Mouse (Mus musculus) ovary, postnatal 10 days (tissue): ENCODE data around the gene D130043K22Rik.

Experiments
- DNase-seq: peaks from one replicate; pipeline ENCODE4 v3.0.0; 2022; ENCODE audit warnings: low spot score

The D130043K22Rik gene

DNA sequence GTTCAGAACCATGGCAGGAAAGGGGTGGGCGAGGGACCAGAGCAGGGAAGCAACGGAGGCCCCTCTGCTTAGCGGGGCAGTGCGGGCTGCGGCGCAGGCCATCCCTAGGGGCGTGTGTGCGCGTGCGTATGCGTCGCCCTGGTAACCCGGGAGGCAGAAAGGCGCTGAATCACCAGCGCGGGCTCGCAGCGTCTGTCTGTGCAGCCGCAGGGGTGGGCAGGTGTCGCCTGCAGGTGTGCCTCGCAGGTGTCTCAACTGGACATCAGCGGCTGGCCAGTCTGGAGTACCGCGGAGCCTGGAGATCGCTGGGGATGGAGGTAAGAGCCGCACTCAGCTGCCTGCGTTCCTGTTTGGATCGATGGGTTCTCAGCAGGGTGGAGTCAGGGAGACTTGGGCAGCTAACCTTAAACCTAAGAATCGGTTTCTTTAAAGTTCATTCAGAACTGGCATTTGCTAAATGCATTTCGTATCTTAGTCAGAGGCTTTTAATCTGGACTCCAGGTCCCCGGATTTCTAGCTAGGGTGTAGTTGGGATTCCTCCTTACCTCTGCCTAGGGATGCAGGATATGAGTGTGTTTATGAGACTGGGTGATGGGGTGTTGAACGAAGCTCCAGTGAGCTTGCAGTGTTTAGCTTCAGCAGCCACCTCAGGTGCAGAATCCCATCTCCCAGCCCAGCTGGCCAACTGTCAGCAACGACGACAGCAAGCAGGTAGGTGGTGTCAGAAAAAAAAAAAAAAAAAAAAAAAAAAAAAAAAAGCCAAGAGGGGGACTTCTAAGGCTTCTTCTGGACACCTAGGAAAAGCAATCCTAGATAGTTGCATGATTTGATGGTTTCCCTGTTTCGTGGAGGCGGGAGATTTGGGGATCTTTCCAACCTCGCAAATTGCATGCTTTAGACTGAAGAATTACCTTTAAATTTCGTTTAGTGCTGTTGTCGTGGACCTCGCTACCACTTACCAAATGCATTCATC is at the start of gene D130043K22Rik:
D130043K22Rik (plus strand) TSS at position 153 of the 973 bp plus-strand sequence.
- no peak for DNase-seq

DNA sequence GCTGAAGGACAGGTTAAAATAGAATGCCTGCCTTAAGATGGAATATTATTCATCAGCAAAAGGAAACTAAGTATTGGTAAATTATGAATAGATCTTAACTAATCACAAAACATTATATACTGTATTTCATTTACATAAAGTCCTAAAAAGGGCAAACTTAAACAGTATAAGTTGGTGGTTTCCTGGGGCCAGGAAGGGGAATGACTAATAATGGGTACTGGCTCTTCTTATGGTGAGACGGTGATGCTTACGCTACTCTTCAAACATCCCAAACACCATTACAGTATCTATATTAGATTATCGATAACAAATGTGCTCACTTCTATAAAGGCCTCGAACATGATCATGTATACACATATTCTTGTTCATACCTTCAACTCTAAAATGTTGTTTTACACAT is 46.2 kb upstream of the D130043K22Rik start:
- no peak for DNase-seq

DNA sequence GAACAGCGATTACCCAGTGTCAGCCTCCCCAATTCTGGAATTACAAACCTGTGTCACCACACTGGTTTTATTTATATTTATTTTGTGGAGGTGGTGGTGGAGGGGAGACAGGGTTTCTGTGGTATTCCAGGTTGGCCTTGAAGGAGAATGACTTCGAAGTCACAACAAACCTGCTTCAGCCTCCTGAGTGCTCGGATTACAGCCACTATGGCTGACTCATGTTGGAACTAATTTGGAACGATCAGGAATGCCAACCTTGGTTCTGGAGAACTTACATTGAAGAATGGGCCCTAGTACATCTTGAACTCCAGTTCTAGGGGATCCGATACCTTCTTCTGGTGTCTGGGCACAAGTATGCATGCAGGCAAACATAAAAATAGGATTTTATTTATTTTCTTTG is 45.6 kb upstream of the D130043K22Rik start:
- no peak for DNase-seq

DNA sequence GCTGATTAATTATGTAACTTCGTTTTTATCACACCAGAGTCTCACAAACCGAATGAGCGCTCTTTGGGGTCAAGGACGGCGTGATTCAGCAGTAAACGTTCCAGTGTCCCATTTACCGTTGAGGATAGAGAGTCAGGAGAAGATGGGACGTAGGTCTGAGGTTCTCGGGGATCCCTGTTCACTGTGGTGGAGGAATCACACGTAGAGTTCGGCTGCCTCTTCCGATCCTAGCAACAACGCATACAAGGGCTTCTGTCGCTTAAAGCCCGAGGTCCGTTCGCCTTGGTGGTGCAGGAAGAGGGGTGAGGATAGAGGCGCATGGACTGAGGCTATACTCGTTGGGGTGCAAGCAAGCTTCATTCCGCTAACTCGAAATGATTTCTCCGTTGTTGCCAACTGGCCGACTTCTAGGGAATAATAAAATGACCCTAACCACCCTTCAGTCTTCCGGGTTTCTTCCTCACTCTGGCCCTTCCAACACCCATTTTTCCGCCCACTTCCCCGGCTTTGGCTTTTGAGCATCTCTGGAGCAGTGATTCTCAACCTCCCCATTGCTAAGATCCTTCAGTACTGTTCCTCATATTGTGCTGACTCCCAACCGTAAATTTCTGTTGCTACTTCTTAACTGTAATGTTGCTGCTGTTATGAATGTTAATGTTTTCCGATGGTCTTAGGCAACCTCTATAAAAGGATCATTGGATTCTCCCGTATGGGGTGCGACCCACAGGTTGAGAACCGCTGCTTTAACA is 44.8 kb upstream of the D130043K22Rik start:
- peak; percentile 23 for DNase-seq

DNA sequence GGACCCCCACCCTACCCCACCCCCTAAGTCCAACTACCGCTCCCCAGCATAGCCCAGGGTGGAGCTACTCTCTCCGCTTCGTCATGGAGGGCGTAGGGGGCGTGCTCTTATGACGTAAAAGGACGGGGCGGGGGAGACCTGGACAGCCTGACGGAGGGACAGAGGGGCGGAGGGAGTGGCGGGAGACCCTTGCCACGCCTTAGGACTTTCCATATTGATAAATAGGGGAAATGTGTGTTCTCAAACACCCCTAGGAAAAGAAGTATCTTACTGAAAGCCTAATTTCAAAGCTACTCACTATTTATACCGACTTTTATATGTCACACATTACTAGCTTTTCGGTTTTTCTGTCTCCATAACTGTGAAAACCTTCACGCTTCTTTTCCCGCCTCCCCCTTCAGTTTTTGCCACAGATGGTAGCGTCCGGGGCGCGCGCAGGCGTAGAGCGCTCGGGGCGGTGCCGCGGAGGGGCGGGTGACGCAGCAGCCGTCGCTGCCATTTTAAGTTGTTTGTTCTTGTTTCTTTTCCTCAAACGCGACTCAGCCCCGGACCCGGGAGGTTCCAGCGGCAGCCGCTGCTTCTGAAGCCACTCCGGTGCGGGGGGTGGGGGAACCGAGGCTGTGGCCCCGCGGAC is 44.1 kb upstream of the D130043K22Rik start:
- DNase-seq: peak; percentile 97

DNA sequence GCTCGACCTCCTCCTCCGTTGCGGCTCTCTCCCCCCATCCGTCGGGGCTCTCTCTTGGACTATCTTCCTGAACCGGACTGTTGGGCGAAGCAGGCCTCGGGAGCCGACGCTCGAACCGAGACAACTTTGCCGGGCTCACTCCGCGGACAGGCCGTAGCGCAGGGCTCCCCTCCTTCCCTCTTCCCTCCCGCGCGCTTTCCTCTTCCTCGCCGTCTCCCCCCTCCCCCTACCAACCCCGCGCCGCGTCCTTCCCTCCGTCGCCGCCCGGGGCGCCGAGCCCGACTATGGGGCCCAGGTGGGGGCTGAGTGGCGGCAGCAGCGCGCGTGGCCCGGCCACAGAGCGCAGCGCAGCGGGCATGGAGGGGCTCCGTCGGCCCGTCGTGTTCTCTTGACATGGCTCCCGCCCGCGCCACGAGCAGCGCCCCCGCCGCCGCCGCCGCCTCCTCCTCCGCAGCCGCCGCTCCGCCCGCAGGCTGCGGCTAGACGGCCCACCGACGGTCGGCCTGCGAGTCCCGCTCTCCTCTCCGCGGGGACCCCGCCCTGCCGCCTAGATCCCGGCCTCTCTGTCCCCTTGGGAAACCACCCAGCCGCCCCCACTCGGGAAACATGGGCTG is 43.5 kb upstream of the D130043K22Rik start, which contains the start of gene BC005537:
BC005537 (plus strand) TSS at position 350 of the 614 bp plus-strand sequence.
- peak; percentile 26 for DNase-seq

DNA sequence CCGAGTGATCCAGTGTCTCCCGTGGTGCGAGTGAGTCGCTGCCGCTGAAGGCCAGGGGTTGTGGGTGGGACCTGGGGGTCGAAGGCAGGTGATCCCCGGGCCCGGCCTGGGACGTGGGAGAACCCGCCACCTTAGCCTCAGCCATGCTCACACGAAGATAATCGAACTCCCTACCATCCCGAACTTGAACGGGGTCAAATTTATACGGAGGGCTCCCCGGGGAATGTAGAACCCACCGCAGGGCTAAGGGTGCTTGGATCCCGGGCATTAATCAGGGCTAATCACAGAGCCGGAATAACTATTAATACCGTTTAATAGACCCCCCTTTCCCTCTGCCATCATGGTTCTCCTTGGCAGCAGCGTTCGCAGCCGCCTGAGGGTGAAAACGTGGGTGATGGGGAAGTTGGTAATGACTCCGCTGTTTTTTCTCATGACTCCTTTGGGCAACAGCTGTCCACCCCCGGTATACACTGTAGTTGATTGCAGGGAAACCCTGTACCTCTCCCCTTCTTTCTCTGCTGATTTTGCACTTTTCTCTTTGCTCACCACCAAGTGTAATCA is 42.7 kb upstream of the D130043K22Rik start:
- DNase-seq: peak; percentile 8

DNA sequence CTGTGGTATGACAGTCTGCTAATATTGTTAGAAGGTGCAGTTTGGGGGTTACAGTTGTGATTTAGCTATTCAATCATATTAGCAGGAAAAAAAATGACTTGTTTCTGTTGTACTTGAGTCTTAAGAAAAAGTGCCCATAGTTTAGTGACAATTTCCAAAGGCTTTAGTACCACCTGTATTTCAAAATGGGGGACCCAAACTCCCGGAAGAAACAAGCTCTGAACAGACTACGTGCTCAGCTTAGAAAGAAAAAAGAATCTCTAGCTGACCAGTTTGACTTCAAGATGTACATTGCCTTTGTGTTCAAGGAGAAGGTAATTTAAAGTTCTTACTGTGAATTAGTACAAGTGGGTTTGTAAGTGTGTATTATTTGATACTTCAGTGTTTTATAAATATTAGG is 41.7 kb upstream of the D130043K22Rik start:
- no peak for DNase-seq

DNA sequence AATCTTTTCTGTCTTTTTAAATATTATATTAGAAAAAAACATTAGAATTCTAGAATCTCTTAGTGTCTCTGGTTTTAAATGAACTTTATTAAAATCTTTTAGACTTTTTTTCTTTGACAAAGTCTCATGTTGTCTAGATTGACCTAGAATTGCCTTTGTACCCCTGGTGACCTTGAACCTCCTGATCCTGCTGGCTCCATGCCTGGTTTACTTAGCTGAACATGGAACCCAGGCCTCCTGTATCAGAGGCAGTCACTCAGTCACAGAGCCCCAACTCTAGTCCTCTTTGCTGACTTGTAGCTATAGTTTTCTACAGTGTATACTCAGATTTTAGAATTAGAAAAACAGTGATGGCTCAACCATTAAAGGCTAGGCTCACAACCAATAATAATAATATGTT is 38.9 kb upstream of the D130043K22Rik start:
- DNase-seq: no peak

DNA sequence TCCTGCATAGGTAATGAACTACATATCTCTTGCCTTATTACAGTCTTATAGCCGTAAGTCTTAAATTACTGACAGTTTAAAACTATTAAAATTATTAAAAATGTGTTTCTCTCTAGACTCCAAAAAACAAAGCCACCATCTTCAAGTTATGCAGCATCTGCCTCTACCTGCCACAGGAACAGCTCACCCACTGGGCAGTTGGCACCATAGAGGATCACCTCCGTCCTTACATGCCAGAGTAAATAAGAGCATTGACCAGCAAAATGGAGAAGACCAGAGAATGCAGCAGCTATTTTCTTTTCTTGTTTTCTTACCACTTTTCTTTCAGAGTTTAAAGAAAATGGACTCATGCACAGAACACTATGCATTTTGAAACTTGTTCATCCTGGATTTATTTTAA is 32.4 kb upstream of the D130043K22Rik start:
- no peak for DNase-seq

DNA sequence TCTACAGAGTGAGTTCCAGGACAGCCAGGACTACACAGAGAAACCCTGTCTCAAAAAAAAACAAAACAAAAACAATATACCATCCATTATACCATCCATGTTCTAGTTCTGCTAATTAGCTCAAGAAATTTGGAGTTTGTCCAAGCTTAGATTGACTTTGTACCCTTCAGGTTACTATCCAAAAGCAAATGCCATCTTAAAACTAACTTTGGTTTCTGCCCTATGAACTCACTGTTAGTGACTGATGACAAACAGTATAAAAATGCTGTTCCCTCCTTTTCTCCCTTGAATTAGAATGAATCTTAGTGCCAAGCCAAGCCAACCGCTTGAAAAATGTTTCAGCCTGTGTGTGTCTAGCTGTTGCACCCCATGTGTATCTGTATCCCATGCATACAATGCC is 30.3 kb upstream of the D130043K22Rik start:
- no peak for DNase-seq

DNA sequence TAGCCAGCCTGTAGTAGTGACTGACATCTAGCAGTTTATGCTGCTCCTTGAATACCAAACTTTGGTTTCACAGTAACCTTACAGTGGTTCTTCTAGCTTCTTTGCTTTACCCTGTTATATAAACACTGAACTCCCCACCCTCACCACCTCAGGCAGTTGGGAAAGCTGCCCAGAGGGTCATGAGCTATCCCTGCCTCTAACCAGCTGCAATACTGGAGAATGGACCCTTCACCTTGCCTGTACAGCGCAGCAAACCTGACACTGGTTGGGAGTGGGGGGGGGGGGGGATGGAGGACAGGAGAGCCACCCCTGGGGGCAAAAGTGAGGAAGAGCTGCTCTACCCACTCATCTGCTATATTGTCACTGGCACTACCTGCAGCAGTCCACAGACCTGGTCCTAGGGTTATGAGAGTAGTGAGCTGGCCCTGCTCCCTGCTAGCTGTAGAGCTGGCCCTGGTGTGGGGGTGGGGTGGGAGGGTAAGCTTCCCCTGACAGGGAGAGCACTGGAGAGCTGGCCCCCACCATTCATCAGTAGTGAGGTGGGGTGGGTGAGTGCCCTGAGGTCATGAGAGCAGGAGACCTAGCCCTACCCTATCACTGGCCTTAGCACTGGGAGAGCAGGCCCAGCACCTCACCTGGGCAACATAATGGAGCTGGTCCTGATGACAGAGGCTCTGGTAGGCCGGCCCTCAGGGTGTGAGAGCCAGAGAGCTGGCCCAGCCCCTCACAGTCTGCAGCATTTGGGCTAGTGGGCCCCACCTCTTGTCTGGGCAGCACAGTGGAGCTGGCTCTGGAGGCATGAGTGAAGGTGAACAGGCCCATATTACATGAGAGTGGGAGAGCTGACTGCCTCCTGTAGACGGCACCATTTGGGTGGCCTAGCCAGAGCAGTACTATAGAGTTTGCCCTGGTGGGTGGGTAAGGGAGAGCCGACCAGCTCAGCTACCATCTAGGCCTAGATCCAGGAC is 28.5 kb upstream of the D130043K22Rik start:
- DNase-seq: no peak

DNA sequence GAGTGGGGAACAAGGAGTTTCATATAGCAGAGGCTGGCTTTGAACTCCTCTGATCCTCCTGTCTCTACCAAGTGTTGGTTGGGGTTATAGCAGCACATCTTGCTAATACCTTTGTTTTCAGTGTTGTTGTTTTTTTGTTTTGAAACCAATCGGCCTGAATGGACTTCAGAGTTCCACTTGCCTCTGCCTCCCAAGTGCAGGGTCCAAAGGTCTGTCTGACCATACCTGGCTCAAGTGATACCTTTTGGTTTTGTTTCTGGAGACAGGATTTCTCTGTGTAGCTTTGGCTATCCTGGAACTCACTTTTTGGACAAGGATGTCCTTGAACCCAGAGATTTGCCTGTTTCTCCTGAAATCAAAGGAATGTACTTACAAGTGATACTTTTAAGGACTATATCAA is 25.0 kb upstream of the D130043K22Rik start:
- no peak for DNase-seq

DNA sequence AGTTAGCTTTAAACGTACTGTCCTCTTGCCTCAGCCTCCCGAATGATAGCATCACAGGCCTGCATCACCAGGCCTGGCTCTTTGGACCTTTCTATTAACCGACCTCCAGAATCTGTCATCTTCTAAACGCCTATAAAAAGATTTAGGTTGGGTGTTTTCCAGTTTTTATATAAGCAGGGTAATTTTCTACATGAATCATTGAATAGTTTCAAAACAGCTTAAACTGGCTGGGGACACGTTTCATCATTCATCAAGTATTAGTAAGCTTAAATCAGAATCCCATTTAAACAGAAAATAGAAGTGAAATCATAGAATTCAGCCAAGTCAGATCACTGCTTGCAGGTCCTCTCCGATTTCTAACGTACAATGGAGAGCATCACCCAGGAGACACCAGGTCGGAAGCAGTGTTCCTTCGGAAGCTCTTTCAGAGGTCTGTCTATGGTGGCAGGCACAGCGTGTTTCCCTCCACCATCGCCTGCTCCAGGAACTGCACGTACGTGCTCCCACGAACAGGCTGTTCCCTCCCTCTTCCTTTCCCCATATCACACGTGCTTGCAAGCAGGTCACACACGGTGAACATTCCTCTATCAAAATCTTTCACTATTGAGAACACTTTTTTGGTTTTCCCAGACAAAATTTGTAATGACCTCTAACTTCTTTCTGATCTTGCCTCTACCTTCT is 22.1 kb upstream of the D130043K22Rik start:
- no peak for DNase-seq

DNA sequence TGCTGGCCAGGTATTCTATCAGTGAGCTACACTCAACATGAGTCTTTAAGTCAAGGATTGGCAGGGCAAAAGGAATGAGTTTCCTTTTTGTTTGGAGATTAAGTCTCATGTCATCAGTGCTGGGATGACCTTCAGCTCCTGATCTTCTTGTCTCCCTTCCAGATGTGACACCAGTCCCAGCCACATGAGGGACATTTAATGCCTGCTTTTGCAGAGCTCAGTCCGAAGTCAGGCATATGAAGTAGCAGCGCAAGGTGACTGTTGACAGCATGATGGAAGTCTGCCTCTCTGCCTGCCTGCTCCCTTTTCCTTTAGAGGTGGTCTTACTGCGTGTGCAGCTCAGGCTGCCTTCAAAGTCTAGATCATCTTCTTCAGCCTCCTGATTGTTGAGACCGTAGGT is 20.3 kb upstream of the D130043K22Rik start:
- DNase-seq: no peak

DNA sequence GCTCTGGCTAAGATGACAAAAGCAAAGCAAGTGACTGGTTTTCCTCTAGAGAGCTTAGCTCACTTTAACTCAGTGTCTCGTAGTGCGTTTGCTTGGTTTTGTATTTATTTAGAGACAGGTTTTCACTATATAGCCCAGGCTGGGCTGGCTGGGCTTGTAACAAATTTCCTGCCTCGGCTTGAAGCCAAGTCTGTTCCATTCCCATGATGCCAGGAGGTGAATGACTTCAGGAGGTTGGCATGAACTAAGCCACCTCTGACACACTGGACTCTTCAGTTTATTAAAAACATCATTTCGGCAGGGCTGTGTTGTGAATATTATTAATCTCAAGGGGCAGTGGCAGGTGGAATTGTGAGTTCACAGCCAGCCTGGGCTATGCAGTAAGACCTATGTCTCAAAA is 19.3 kb upstream of the D130043K22Rik start:
- no peak for DNase-seq

DNA sequence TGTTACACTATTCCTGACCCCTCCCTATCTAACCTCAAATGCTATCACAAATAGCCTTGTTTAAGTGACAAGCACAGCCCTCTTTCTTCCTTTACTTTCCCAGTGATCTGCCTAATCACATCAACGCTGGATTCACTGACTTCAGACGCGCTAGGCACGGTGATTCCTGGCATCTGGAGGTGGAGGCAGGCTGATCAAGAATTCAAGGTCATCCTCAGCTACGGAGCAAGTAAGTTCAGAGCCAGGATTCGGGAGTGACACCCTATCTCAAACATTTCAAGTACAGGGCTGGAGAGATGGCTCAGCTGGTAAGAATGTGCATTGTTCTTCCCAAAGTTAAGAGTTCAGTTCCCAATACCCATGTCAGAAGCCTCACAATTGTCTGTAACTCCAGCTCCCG is 18.8 kb upstream of the D130043K22Rik start:
- DNase-seq: no peak

DNA sequence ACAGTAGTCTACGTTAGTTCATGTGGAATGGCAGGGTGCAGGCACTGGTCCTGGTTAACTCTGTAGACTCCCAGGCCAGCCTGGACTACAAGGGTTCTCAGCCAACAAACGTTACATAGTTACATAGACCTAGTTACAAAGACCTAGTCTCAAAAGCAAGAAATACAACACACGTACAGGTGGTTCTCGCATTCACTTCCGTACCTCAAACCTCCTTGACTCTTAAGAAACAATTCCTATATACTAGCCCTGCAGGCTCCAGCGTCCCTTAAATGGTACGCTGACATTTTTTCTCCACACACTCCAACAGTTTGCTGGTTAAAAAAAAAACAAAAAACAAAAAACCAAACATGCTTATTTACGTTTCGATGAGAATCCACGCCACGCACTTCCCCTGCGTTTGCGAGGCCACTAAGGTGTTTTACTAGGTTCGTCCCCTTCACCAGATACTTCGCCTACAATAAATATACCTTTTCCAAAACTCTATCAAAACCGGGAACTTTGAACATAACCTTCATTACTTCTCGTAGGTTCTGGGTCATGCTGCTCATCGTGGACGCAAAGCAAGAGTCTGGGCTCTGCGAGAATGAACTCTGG is 14.1 kb upstream of the D130043K22Rik start:
- no peak for DNase-seq

DNA sequence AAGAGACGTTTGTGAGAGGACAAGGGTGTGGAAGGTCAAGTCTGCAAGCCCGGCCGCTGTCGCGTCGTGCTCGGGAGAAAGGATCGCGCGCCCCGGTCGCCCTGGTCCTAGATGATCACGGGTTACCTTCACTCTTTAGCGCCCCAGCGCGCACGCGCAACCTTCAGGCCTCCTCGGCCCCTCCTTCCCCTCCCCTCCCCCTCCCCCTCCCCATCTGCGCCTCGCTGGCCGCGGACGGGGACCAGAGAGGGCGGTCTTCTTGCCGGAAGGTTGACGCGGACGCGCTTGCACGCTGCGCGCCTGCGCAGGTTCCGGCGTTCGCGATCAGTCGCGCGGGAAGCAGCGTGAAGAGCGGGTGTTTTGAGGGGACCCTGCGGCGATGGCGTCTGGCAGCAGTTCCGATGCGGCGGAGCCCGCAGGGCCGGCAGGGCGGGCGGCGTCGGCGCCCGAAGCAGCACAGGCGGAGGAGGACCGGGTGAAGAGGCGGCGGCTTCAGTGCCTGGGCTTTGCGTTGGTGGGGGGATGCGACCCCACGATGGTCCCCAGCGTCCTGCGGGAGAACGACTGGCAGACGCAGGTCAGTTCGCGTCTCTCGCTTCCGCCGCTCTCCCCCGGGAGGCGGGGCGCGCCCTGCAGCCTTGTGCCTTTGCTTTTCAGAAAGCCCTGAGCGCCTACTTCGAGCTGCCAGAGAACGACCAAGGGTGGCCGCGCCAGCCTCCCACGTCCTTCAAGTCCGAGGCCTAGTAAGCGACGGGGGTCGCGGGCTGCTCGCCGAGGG is 13.4 kb upstream of the D130043K22Rik start, which contains the start of the genes Acot13 and Tdp2:
Acot13 (minus strand) TSS at position 188 of the 778 bp plus-strand sequence.
Tdp2 (plus strand) TSS at position 327 of the 778 bp plus-strand sequence.
- DNase-seq: peak; percentile 86
